Mouse (Mus musculus) liver, adult (tissue): ENCODE measurements around the gene Tcf20.

Experiments used
- GATA4 ChIP-seq: IDR thresholded peaks from 2 replicates; pipeline ENCODE4 v1.6.1; 2014; ENCODE audit warnings: mild to moderate bottlenecking, low read length; ENCODE audit not compliant: insufficient replicate concordance

The Tcf20 gene

GRCm38 (mm10) chr15:82974471-82974870 is 13.2 kb downstream of the Tcf20 start:
- no peak for TF ChIP-seq GATA4

GRCm38 (mm10) chr15:82969206-82969721 is 18.4 kb downstream of the Tcf20 start:
- TF ChIP-seq GATA4: no peak

GRCm38 (mm10) chr15:82968449-82968848 is 19.2 kb downstream of the Tcf20 start:
- no peak for TF ChIP-seq GATA4

GRCm38 (mm10) chr15:82967947-82968346 is 19.7 kb downstream of the Tcf20 start:
- TF ChIP-seq GATA4: no peak

GRCm38 (mm10) chr15:82964266-82964825 is 23.3 kb downstream of the Tcf20 start:
- TF ChIP-seq GATA4: no peak

- no peak for TF ChIP-seq GATA4
Measured at GRCm38 (mm10) chr15:82963556-82964156, 24.0 kb downstream of the Tcf20 start.

- TF ChIP-seq GATA4: no peak
Measured at GRCm38 (mm10) chr15:82963090-82963489, 24.6 kb downstream of the Tcf20 start.

GRCm38 (mm10) chr15:82962536-82962935 is 25.1 kb downstream of the Tcf20 start:
- no peak for TF ChIP-seq GATA4

- no peak for TF ChIP-seq GATA4
Measured at GRCm38 (mm10) chr15:82960786-82961561, 26.7 kb downstream of the Tcf20 start.

- no peak for TF ChIP-seq GATA4
Measured at GRCm38 (mm10) chr15:82959151-82959550, 28.5 kb downstream of the Tcf20 start.

- no peak for TF ChIP-seq GATA4
Measured at GRCm38 (mm10) chr15:82958253-82958701, 29.4 kb downstream of the Tcf20 start.

GRCm38 (mm10) chr15:82956721-82957120 is 31.0 kb downstream of the Tcf20 start:
- no peak for TF ChIP-seq GATA4

GRCm38 (mm10) chr15:82956310-82956709 is 31.4 kb downstream of the Tcf20 start:
- TF ChIP-seq GATA4: no peak

GRCm38 (mm10) chr15:82955286-82955685 is 32.4 kb downstream of the Tcf20 start:
- no peak for TF ChIP-seq GATA4

GRCm38 (mm10) chr15:82954034-82954433 is 33.6 kb downstream of the Tcf20 start:
- no peak for TF ChIP-seq GATA4

GRCm38 (mm10) chr15:82953096-82953495 is 34.6 kb downstream of the Tcf20 start:
- no peak for TF ChIP-seq GATA4
